Mouse (Mus musculus) macrophage (primary cell): ENCODE measurements around the gene Psmc3ip. TPM values are rescaled to one million over a fixed set of nuclear protein-coding genes. Genes with fewer than 3 reads are reported as not detected.

Experiments used
- H3K27ac ChIP-seq: fragments of 350-480 bp; formaldehyde crosslinking; 2 replicates; pipeline ENCODE4 v1.9.0; 2021
- H3K36me3 ChIP-seq: fragments of 350-480 bp; formaldehyde crosslinking; 2 replicates; pipeline ENCODE4 v1.9.0; 2021; ENCODE audit errors: inconsistent target
- H3K4me3 ChIP-seq: fragments of 350-480 bp; formaldehyde crosslinking; 2 replicates; pipeline ENCODE4 v1.9.0; 2021; ENCODE audit errors: inconsistent target
- H3K79me2 ChIP-seq: fragments of 350-480 bp; formaldehyde crosslinking; 2 replicates; pipeline ENCODE4 v1.9.0; 2021; ENCODE audit errors: inconsistent target
- WGBS: methylation state at CpG from one replicate; pipeline ENCODE4 v1.1.7; 2026; ENCODE audit warnings: inconsistent platforms; ENCODE audit not compliant: missing documents; 5-methylcytosine and 5-hydroxymethylcytosine counted together
- polyA plus RNA-seq: library from polyadenylated mRNA; stranded (reverse); fragments of 250-400 nt; gene quantifications from 3 replicates; pipeline ENCODE4 v1.2.4, GENCODE M21; 2018; ENCODE audit warnings: inconsistent platforms

Psmc3ip gene
- polyA plus RNA-seq, 1 experiment from 2014 or later = 3.7 TPM

GRCm38 (mm10) chr11:101061049-101061448 is 34.2 kb downstream of the Psmc3ip start:
- H3K4me3 ChIP-seq = no peak overlapping the region
- peaks cover 45% of the 10 kb centered on the region for H3K36me3 ChIP-seq
- H3K27ac ChIP-seq = no peak overlapping the region
- 98% methylated on average over 5 of the region's 5 CpGs for WGBS
- no peaks in the 10 kb centered on the region; the same call in 1 of the 2 replicates for H3K79me2 ChIP-seq

GRCm38 (mm10) chr11:101060126-101060525 is 35.1 kb downstream of the Psmc3ip start:
- H3K79me2 ChIP-seq = no peaks in the 10 kb centered on the region; the same call in 1 of the 2 replicates
- H3K4me3 ChIP-seq = no peak overlapping the region
- WGBS = 53% methylated on average over 8 of the region's 8 CpGs
- H3K27ac ChIP-seq = no peak overlapping the region
- peaks cover 54% of the 10 kb centered on the region for H3K36me3 ChIP-seq

- peaks cover 60% of the 10 kb centered on the region for H3K36me3 ChIP-seq
- no peak overlapping the region for H3K4me3 ChIP-seq
- H3K79me2 ChIP-seq = no peaks in the 10 kb centered on the region; the same call in 1 of the 2 replicates
- no peak overlapping the region for H3K27ac ChIP-seq
- 91% methylated on average over 10 of the region's 10 CpGs for WGBS
Measured at GRCm38 (mm10) chr11:101059473-101059872, 35.8 kb downstream of the Psmc3ip start.

GRCm38 (mm10) chr11:101058726-101059125 is 36.5 kb downstream of the Psmc3ip start:
- no peaks in the 10 kb centered on the region; the same call in 1 of the 2 replicates for H3K79me2 ChIP-seq
- H3K4me3 ChIP-seq = no peak overlapping the region
- 80% methylated on average over 5 of the region's 5 CpGs for WGBS
- no peak overlapping the region for H3K27ac ChIP-seq
- H3K36me3 ChIP-seq = peaks cover 68% of the 10 kb centered on the region

GRCm38 (mm10) chr11:101057860-101058259 is 37.4 kb downstream of the Psmc3ip start:
- Histone ChIP-seq H3K79me2 (no peaks in the 10 kb centered on the region; the same call in 1 of the 2 replicates), H3K4me3 (no peak overlapping the region), H3K36me3 (peaks cover 76% of the 10 kb centered on the region), H3K27ac (no peak overlapping the region)
- WGBS = 38% methylated on average over 5 of the region's 5 CpGs

- H3K27ac ChIP-seq = no peak overlapping the region
- 94% methylated on average over 8 of the region's 8 CpGs for WGBS
- H3K4me3 ChIP-seq = no peak overlapping the region
- H3K79me2 ChIP-seq = no peaks in the 10 kb centered on the region; the same call in 1 of the 2 replicates
- peaks cover 79% of the 10 kb centered on the region for H3K36me3 ChIP-seq
Measured at GRCm38 (mm10) chr11:101056885-101057284, 38.4 kb downstream of the Psmc3ip start.

- Histone ChIP-seq H3K27ac (no peak overlapping the region), H3K36me3 (peaks cover 91% of the 10 kb centered on the region), H3K79me2 (no peaks in the 10 kb centered on the region; the same call in 1 of the 2 replicates), H3K4me3 (no peak overlapping the region)
- 96% methylated on average over 14 of the region's 14 CpGs for WGBS
Measured at GRCm38 (mm10) chr11:101055418-101055817, 39.8 kb downstream of the Psmc3ip start.

GRCm38 (mm10) chr11:101053974-101054373 is 41.3 kb downstream of the Psmc3ip start:
- 100% methylated on average over 1 of the region's 1 CpGs for WGBS
- peaks cover 99% of the 10 kb centered on the region for H3K36me3 ChIP-seq

GRCm38 (mm10) chr11:101052751-101053473 is 42.3 kb downstream of the Psmc3ip start:
- Histone ChIP-seq H3K36me3 (peaks cover 99% of the 10 kb centered on the region), H3K79me2 (no peaks in the 10 kb centered on the region), H3K4me3 (no peak overlapping the region), H3K27ac (no peak overlapping the region)
- 51% methylated on average over 9 of the region's 10 CpGs for WGBS

More at GRCm38 (mm10) chr11:101053974-101054373, 41.3 kb downstream of the Psmc3ip start:
- Histone ChIP-seq H3K4me3 (no peak overlapping the region), H3K79me2 (no peaks in the 10 kb centered on the region; the same call in 1 of the 2 replicates), H3K27ac (no peak overlapping the region)

GRCm38 (mm10) chr11:101051617-101052016 is 43.6 kb downstream of the Psmc3ip start:
- H3K36me3 ChIP-seq = peaks cover 99% of the 10 kb centered on the region
- WGBS = 92% methylated on average over 7 of the region's 8 CpGs
- no peak overlapping the region for H3K4me3 ChIP-seq
- no peaks in the 10 kb centered on the region for H3K79me2 ChIP-seq
- H3K27ac ChIP-seq = no peak overlapping the region

GRCm38 (mm10) chr11:101051051-101051493 is 44.2 kb downstream of the Psmc3ip start:
- Histone ChIP-seq H3K4me3 (no peak overlapping the region), H3K79me2 (no peaks in the 10 kb centered on the region), H3K36me3 (peaks cover 99% of the 10 kb centered on the region), H3K27ac (no peak overlapping the region)
- 100% methylated on average over 6 of the region's 6 CpGs for WGBS

- Histone ChIP-seq H3K79me2 (no peaks in the 10 kb centered on the region), H3K27ac (no peak overlapping the region), H3K36me3 (peaks cover 100% of the 10 kb centered on the region), H3K4me3 (no peak overlapping the region)
- WGBS = 93% methylated on average over 9 of the region's 9 CpGs
Measured at GRCm38 (mm10) chr11:101050359-101050758, 44.9 kb downstream of the Psmc3ip start.

GRCm38 (mm10) chr11:101047502-101047901 is 47.7 kb downstream of the Psmc3ip start:
- H3K4me3 ChIP-seq = no peak overlapping the region
- peaks cover 100% of the 10 kb centered on the region for H3K36me3 ChIP-seq
- WGBS = 57% methylated on average over 3 of the region's 3 CpGs
- no peaks in the 10 kb centered on the region; the same call in 1 of the 2 replicates for H3K79me2 ChIP-seq
- no peak overlapping the region for H3K27ac ChIP-seq

- H3K4me3 ChIP-seq = no peak overlapping the region
- no peak overlapping the region for H3K27ac ChIP-seq
- no peaks in the 10 kb centered on the region; the same call in 1 of the 2 replicates for H3K79me2 ChIP-seq
- peaks cover 100% of the 10 kb centered on the region for H3K36me3 ChIP-seq
- 36% methylated on average over 7 of the region's 9 CpGs for WGBS
Measured at GRCm38 (mm10) chr11:101046440-101046839, 48.8 kb downstream of the Psmc3ip start.

- no peaks in the 10 kb centered on the region; the same call in 1 of the 2 replicates for H3K79me2 ChIP-seq
- peaks cover 100% of the 10 kb centered on the region for H3K36me3 ChIP-seq
- 88% methylated on average over 4 of the region's 4 CpGs for WGBS
- no peak overlapping the region for H3K4me3 ChIP-seq
- no peak overlapping the region for H3K27ac ChIP-seq
Measured at GRCm38 (mm10) chr11:101045826-101046225, 49.4 kb downstream of the Psmc3ip start.
